Mouse (Mus musculus) testis, adult 2 months (tissue): ENCODE results near the gene Ccdc134. TPM values are rescaled to one million over a fixed set of nuclear protein-coding genes. Genes with fewer than 3 reads are reported as not detected.

Source experiments
- H3K27ac ChIP-seq: fragments of 200-500 bp; 2 replicates; pipeline ENCODE4 v1.5.1; 2012; ENCODE audit warnings: low read depth, low read length; ENCODE audit not compliant: control insufficient read depth, insufficient read depth
- H3K27me3 ChIP-seq: fragments of 200-500 bp; 2 replicates; pipeline ENCODE4 v1.6.1; 2012; ENCODE audit warnings: mild to moderate bottlenecking, low read length, moderate library complexity; ENCODE audit not compliant: control insufficient read depth, insufficient read depth
- H3K36me3 ChIP-seq: fragments of 200-500 bp; 2 replicates; pipeline ENCODE4 v1.6.1; 2012; ENCODE audit warnings: mild to moderate bottlenecking, low read length; ENCODE audit not compliant: control insufficient read depth, insufficient read depth
- H3K4me1 ChIP-seq: fragments of 200-500 bp; 2 replicates; pipeline ENCODE4 v1.6.1; 2012; ENCODE audit warnings: low read length; ENCODE audit not compliant: control insufficient read depth, insufficient read depth
- H3K4me3 ChIP-seq: fragments of 200-500 bp; 2 replicates; pipeline ENCODE4 v1.5.1; 2012; ENCODE audit warnings: low read depth, mild to moderate bottlenecking, low read length, moderate library complexity, mixed read lengths; ENCODE audit not compliant: control insufficient read depth
- CTCF ChIP-seq: fragments of 200-500 bp; IDR thresholded peaks from 2 replicates; pipeline ENCODE4 v1.5.1; 2012; ENCODE audit warnings: low read depth, mild to moderate bottlenecking, inconsistent platforms, low read length, moderate library complexity; ENCODE audit not compliant: control insufficient read depth, insufficient read depth, insufficient replicate concordance
- POLR2A ChIP-seq: fragments of 200-500 bp; IDR thresholded peaks from 2 replicates; pipeline ENCODE4 v1.6.1; 2012; ENCODE audit warnings: low read depth, mild to moderate bottlenecking, inconsistent platforms, low read length, moderate library complexity; ENCODE audit not compliant: control insufficient read depth
- polyA plus RNA-seq: library from polyadenylated mRNA; depleted of rRNA; stranded (reverse); fragments of >200 nt; gene quantifications from 2 replicates; pipeline ENCODE4 v1.2.3, GENCODE M21; 2012

Ccdc134 gene
- polyA plus RNA-seq, 1 experiment: 18.1 TPM

DNA sequence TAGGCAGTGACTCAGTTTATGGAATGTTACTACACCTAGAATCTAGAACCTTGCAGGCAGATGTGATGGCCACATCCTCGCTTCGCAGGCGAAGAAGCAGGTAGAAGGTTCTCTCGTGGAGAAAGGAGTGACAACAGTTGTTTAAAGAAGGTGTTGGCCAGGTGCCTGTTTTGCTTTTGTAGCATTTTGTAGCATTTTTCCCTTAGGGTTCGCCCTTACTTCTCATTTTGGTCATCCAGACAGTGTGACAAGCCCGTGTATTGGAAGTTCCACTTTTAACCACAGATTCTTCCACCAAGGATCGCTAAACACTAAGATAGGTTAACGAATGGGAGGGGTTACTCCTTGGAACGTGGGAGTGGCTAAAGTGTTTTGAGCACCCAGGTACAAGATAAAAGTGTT lies 20.8 kb downstream of the Ccdc134 start:
- peak overlapping the region; percentile 33; the same call in 1 of the 2 replicates for H3K27ac ChIP-seq
- peaks cover 14% of the 10 kb centered on the region for H3K4me1 ChIP-seq
- TF ChIP-seq POLR2A: no peak
- no peak for TF ChIP-seq CTCF
- H3K36me3 ChIP-seq: no peaks in the 10 kb centered on the region
- H3K4me3 ChIP-seq: peak overlapping the region; percentile 99
- no peaks in the 10 kb centered on the region for H3K27me3 ChIP-seq

DNA sequence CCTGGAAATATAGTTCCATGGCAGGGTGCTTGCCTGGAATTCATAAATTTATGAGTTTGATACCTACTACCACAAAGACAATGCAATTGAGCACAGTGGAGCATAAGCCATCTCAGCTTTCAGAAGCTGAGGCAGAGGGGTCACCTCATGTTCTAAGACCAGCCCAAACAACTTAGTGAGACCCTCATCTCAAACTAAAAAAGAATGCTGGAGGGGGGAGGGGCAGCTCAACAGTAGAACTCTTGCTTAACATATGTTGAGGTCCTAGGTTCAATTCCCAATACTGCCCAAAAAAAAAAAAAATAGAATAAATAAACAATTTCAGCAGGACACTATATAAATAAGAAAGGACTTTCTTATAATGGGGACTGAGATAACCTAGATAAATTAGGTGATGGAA lies 22.3 kb downstream of the Ccdc134 start:
- no peak overlapping the region for H3K4me3 ChIP-seq
- no peaks in the 10 kb centered on the region for H3K36me3 ChIP-seq
- peaks cover 14% of the 10 kb centered on the region for H3K4me1 ChIP-seq
- TF ChIP-seq CTCF: no peak
- no peak for TF ChIP-seq POLR2A
- H3K27ac ChIP-seq: no peak overlapping the region
- H3K27me3 ChIP-seq: no peaks in the 10 kb centered on the region

DNA sequence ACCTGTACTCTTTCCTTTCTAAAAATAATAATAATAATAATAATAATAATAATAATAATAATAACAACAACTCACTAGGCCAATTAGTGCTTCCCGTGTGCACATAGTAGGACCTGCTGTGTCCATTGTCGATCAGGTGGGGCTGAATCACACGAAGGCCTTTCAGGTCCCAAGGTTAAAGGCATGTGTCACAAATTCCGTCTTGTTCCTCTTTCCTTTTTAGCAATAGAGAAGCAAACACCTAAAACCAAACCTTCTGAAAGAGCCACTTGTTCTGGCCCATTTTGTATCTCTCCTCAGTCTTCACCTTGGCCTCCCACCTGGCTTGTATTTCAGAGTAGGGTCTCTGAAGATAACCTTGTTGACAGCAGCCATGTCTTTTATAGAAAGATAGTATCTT lies 23.5 kb downstream of the Ccdc134 start:
- Histone ChIP-seq H3K27me3 (no peaks in the 10 kb centered on the region), H3K27ac (no peak overlapping the region), H3K4me3 (no peak overlapping the region), H3K36me3 (no peaks in the 10 kb centered on the region), H3K4me1 (peaks cover 14% of the 10 kb centered on the region)
- TF ChIP-seq CTCF: no peak
- TF ChIP-seq POLR2A: no peak

DNA sequence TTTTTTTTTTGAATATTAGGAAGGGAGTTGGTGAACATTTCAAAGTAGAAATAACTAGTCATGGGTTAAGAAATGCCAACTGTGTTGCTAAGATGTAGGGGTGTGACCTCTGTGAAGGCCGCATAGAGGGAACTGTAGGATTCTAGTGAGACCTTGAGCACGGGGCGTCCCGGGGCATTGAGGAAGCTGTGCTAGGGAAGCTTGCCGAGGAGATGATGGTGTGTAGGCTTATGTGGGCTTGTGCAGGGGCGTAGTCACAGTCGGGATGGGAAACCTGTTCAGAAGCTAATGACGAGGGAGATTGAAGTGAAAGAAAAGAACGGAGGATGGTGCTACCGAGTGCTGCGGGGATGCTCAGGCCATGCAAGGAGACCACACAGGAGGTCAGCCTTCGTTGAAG lies 24.3 kb downstream of the Ccdc134 start:
- H3K4me1 ChIP-seq: peaks cover 10% of the 10 kb centered on the region
- H3K27ac ChIP-seq: no peak overlapping the region
- no peaks in the 10 kb centered on the region for H3K36me3 ChIP-seq
- H3K4me3 ChIP-seq: no peak overlapping the region
- no peaks in the 10 kb centered on the region for H3K27me3 ChIP-seq
- TF ChIP-seq POLR2A: no peak
- no peak for TF ChIP-seq CTCF

DNA sequence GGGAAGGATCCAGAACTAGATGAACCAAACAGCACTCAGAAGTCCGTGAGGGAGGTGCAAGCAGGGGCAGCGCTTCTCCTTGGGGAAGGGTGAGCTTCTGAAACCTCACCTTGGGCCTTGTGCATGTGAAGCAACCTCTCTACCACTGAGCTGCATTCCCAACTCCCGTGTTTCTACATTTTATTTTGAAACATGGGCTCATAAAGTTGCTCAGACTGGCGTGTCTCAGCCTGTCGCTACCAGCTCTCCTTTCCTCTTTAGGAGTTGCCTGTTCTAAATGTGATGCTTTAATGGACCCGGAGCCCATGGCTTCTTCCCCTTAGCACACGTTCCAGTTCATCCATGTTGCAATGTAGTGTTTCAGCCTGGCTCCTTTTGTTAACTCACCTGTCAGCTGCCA lies 24.7 kb downstream of the Ccdc134 start:
- Histone ChIP-seq H3K27ac (no peak overlapping the region), H3K36me3 (no peaks in the 10 kb centered on the region)

DNA sequence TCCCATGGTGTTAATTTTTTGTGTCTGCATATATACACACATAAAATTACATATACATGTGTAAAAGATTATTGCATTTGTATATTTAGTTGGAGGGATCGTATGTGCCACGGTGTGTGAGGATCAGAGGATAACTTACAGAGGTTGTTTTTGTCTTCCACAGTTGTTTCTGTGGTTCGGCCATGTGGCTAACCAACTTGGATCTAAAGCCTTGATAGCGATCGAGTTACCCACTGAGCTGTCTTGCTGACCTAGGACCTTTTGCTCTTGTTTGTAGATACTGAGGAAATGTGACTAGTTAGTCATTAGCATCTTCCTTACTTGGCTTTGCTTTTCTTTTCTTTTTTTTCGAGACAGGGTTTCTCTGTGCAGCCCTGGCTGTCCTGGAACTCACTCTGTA lies 28.6 kb downstream of the Ccdc134 start:
- no peak for TF ChIP-seq POLR2A
- TF ChIP-seq CTCF: no peak
- Histone ChIP-seq H3K4me1 (no peaks in the 10 kb centered on the region), H3K36me3 (no peaks in the 10 kb centered on the region), H3K27ac (no peak overlapping the region), H3K4me3 (no peak overlapping the region), H3K27me3 (no peaks in the 10 kb centered on the region)

More for the DNA sequence above, 24.7 kb downstream of the Ccdc134 start:
- TF ChIP-seq CTCF: no peak
- no peak for TF ChIP-seq POLR2A
- Histone ChIP-seq H3K4me1 (peaks cover 10% of the 10 kb centered on the region), H3K4me3 (no peak overlapping the region), H3K27me3 (no peaks in the 10 kb centered on the region)

DNA sequence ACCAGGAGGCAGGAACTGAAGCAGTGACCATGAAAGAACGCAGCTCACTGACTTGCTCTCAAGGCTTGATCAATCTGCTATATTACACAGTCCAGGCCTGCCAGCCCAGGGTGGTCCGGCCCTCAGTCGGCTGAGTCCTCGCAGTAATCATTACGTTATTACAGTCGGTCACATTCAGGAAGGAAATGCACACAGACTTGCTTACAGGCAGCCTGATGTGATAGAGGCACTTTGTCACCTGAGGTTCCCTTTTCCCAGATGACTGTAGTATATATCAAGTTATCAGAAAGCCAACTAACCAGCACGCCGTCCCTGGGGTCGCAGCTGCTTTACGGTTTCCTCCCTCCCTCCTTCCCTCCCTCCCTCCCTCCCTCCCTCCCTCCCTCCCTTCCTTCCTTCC lies 29.2 kb downstream of the Ccdc134 start:
- Histone ChIP-seq H3K4me3 (no peak overlapping the region), H3K27me3 (no peaks in the 10 kb centered on the region), H3K27ac (no peak overlapping the region), H3K4me1 (no peaks in the 10 kb centered on the region), H3K36me3 (no peaks in the 10 kb centered on the region)
- TF ChIP-seq CTCF (no peak), POLR2A (no peak)

DNA sequence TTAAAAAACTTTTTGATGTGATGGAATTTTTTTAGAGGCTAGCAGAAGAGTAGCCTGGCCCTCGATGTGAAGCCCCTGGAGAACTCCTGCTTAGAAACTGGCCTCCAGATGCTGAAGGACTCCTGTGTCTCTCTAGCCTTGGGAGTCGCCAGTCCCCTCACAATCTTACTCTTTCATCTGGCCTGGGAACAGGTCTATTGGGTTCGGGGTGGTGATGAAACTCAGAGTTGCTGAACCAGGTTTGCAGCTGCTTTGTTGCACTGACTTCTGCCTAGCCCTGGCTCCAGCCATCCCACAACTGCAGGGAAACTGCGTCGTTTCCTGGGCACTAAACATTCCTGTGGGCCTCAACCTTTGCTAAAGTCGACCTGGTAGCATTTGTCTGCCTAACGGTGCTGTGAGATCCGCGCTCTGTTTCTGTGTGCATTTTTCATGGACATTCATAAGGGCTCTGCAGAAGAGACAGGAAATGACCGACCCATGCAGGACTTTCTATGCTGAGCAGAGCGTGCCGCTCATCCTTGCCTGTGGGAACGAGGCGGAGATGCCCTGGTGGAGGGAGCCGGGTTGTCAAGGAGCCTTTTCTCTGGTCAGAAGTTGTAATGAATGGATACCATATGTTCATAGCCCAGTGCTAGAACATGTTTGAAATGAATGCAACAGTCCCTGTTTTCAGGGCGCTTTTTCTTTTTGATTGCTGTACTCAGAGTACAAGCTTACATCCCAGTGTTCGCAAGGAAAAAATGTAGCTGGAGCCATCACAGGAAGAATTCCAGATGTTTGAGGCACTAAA lies 30.7 kb downstream of the Ccdc134 start:
- Histone ChIP-seq H3K4me3 (no peak overlapping the region), H3K4me1 (no peaks in the 10 kb centered on the region), H3K27me3 (no peaks in the 10 kb centered on the region), H3K27ac (no peak overlapping the region), H3K36me3 (no peaks in the 10 kb centered on the region)
- TF ChIP-seq CTCF (no peak), POLR2A (no peak)
